Mouse (Mus musculus) spleen, postnatal 10 days (tissue): ENCODE results near the gene Tmed5.
"Not testable (repeated sequence)": the region's sequence is repeated elsewhere in the genome, so short reads cannot be mapped to it uniquely, and the experiment has no call there.

Experiments
- DNase-seq, 2 experiments: peaks; one replicate each; pipeline ENCODE4 v3.0.0; 2021 to 2022; ENCODE audit warnings: low spot score in 2 of 2

Tmed5 gene

GRCm38 (mm10) chr5:108132441-108133243 lies at the start of gene Tmed5, which contains the start of gene Ccdc18:
TSS of gene Tmed5 (minus strand) at chr5:108132620.
TSS of gene Ccdc18 (plus strand) at chr5:108132875.
- peak; percentile 97 to 100 for DNase-seq

GRCm38 (mm10) chr5:108163695-108164094 lies 31.3 kb upstream of the Tmed5 start:
- peak; percentile 27 to 64 for DNase-seq

GRCm38 (mm10) chr5:108160796-108161195 lies 28.4 kb upstream of the Tmed5 start:
- DNase-seq: no peak

GRCm38 (mm10) chr5:108152592-108152991 lies 20.2 kb upstream of the Tmed5 start:
- no peak for DNase-seq

- no peak for DNase-seq
Measured at GRCm38 (mm10) chr5:108131849-108132440, 475 bp downstream of the Tmed5 start.

GRCm38 (mm10) chr5:108120221-108120900 lies 12.1 kb downstream of the Tmed5 start:
- DNase-seq: no peak

GRCm38 (mm10) chr5:108117693-108118092 lies 14.7 kb downstream of the Tmed5 start:
- no peak for DNase-seq

- DNase-seq: no peak
Measured at GRCm38 (mm10) chr5:108109346-108109745, 23.1 kb downstream of the Tmed5 start.

GRCm38 (mm10) chr5:108104306-108104705 lies 28.1 kb downstream of the Tmed5 start:
- DNase-seq: no peak

GRCm38 (mm10) chr5:108100196-108100595 lies 32.2 kb downstream of the Tmed5 start:
- DNase-seq: no peak

- DNase-seq: no peak
Measured at GRCm38 (mm10) chr5:108097676-108098075, 34.7 kb downstream of the Tmed5 start.

- not testable (repeated sequence) for DNase-seq
Measured at GRCm38 (mm10) chr5:108092731-108093130, 39.7 kb downstream of the Tmed5 start.

- DNase-seq: no peak
Measured at GRCm38 (mm10) chr5:108085440-108085839, 47.0 kb downstream of the Tmed5 start.

- DNase-seq: peak in 1 of 2 experiments; percentile 21
Measured at GRCm38 (mm10) chr5:108082380-108082779, 50.0 kb downstream of the Tmed5 start.

GRCm38 (mm10) chr5:108079603-108080002 lies 52.8 kb downstream of the Tmed5 start:
- DNase-seq: no peak

- no peak for DNase-seq
Measured at GRCm38 (mm10) chr5:108076833-108077540, 55.4 kb downstream of the Tmed5 start.

- no peak for DNase-seq
Measured at GRCm38 (mm10) chr5:108076241-108076640, 56.2 kb downstream of the Tmed5 start.

- DNase-seq: no peak
Measured at GRCm38 (mm10) chr5:108072301-108072700, 60.1 kb downstream of the Tmed5 start.

GRCm38 (mm10) chr5:108065465-108066411 lies 66.7 kb downstream of the Tmed5 start, which contains the start of gene Mtf2:
TSS of gene Mtf2 (plus strand) at chr5:108065674.
- DNase-seq: peak; percentile 92 to 97

- no peak for DNase-seq
Measured at GRCm38 (mm10) chr5:108060413-108060812, 72.0 kb downstream of the Tmed5 start.
